Mouse (Mus musculus): ENCODE measurements around the gene Aldh3b1. TPM values are rescaled to one million over a fixed set of nuclear protein-coding genes. Genes with fewer than 3 reads are reported as not detected.

Gene Aldh3b1
- polyA plus RNA-seq, 1 experiment from 2014 or later, result 1.3 TPM

DNA sequence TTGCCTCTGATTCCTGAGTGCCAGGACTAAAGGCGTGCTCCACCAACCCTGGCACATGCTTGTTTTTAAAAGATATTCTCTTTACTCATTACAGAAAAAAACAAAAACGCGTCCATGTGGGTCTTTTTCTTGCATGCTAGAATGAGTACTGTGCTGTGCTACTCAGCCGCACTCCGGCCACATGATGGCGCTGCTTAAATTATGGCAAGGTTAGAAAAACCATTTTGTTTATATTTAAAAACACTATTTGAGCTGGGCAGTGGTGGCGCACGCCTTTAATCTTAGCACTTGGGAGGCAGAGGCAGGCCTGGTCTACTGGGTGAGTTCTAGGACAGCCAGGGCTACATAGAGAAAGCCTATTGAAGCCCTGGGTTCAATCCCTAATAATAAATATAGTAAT lies 39.4 kb downstream of the Aldh3b1 start:
- H3K27me3 ChIP-seq, result no peaks in the 10 kb centered on the region
- 84% methylated on average over 8 of the region's 8 CpGs for WGBS
- H3K4me1 ChIP-seq, result no peaks in the 10 kb centered on the region
- peaks cover 92% of the 10 kb centered on the region for H3K36me3 ChIP-seq
- no peaks in the 10 kb centered on the region for H3K9me3 ChIP-seq
- no peak overlapping the region for H3K27ac ChIP-seq
- no peak overlapping the region for H3K4me3 ChIP-seq
- ATAC-seq (ENCODE audit: low FRiP score, low read depth), result no peak
- no peak overlapping the region for H3K9ac ChIP-seq
- H3K4me2 ChIP-seq (replicated peaks), result no peak overlapping the region

DNA sequence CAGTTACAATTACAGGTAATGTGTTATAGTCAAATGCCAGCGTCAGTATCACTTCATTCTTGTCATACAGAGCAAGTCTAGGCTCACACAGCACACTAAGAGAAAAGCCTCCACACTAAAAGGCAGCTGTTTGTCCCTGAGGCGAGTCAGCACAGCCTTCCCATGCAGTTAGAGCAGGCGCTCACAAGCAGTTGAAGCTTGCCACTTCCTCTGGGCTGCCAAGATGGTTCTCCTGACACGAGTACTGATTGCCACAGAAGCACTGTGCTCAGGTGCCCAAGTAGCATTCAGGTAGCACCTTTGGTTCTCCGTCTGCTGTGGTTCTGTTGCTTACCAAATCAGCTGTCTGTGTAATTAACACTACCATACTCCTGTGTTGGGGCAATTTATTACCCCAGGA lies 40.5 kb downstream of the Aldh3b1 start:
- Histone ChIP-seq H3K27ac (no peak overlapping the region), H3K4me1 (no peaks in the 10 kb centered on the region), H3K27me3 (no peaks in the 10 kb centered on the region), H3K9ac (no peak overlapping the region), H3K36me3 (peaks cover 91% of the 10 kb centered on the region), H3K9me3 (no peaks in the 10 kb centered on the region), H3K4me2 (replicated peaks) (no peak overlapping the region), H3K4me3 (no peak overlapping the region)
- no peak for ATAC-seq (ENCODE audit: low FRiP score, low read depth)
- 88% methylated on average over 5 of the region's 5 CpGs for WGBS

DNA sequence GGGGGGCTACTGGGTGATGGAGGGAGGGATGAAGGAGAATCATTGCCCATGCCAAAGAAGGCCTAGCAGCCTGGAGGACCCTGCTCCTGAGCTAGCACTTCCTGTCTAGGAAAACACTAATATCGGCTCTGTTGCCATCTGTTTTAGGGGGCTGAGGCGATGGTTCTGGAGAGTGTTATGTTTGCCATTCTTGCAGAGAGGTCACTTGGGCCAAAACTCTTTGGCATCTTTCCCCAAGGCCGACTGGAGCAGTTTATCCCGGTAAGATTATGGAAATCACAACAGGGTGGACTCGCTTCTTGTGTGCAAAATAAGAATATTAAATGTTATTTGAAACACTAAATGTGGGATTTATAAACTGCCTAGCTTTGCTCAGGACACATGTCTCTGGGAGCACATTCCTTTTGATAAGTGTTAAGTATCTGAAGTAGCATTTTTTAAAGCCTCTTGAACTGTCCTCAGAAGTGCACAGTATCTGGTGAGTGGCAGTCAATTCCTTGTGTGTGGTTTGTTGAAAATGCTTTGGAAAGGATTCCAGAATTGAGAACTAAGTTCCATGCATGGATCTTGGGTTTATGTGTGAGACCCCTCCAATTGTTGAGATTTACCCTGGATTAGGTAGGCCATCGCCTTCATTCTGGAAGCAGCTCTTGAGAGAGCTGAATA lies 45.1 kb downstream of the Aldh3b1 start:
- Histone ChIP-seq H3K4me2 (replicated peaks) (no peak overlapping the region), H3K4me1 (peaks cover 8% of the 10 kb centered on the region), H3K9me3 (no peaks in the 10 kb centered on the region), H3K36me3 (peaks cover 47% of the 10 kb centered on the region), H3K9ac (no peak overlapping the region), H3K27ac (no peak overlapping the region), H3K4me3 (no peak overlapping the region), H3K27me3 (no peaks in the 10 kb centered on the region)
- no peak for ATAC-seq (ENCODE audit: low FRiP score, low read depth)
- 67% methylated on average over 6 of the region's 6 CpGs for WGBS

DNA sequence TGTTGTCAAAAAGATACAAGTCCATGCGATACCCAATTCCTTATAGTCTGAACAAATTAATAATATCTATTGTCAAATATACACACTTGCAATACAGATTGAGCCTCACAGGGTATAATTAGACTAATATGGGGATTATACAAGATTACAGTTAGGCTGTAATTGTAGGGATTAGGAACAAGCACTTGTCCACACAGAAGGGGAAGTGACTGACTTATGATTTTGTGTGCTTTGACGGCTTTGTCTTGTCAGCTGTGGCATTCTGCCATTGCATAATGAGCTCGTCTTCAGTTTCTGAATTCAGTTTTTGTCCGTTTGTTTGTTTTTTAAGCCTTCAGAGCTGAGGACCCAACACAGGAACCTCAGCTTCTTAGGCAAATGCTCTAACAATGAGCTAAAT lies 47.4 kb downstream of the Aldh3b1 start:
- 91% methylated on average over 4 of the region's 4 CpGs for WGBS
- Histone ChIP-seq H3K4me2 (replicated peaks) (no peak overlapping the region), H3K4me1 (peaks cover 8% of the 10 kb centered on the region), H3K27ac (no peak overlapping the region), H3K27me3 (no peaks in the 10 kb centered on the region), H3K36me3 (peaks cover 36% of the 10 kb centered on the region), H3K9me3 (no peaks in the 10 kb centered on the region), H3K4me3 (no peak overlapping the region), H3K9ac (no peak overlapping the region)
- no peak for ATAC-seq (ENCODE audit: low FRiP score, low read depth)

DNA sequence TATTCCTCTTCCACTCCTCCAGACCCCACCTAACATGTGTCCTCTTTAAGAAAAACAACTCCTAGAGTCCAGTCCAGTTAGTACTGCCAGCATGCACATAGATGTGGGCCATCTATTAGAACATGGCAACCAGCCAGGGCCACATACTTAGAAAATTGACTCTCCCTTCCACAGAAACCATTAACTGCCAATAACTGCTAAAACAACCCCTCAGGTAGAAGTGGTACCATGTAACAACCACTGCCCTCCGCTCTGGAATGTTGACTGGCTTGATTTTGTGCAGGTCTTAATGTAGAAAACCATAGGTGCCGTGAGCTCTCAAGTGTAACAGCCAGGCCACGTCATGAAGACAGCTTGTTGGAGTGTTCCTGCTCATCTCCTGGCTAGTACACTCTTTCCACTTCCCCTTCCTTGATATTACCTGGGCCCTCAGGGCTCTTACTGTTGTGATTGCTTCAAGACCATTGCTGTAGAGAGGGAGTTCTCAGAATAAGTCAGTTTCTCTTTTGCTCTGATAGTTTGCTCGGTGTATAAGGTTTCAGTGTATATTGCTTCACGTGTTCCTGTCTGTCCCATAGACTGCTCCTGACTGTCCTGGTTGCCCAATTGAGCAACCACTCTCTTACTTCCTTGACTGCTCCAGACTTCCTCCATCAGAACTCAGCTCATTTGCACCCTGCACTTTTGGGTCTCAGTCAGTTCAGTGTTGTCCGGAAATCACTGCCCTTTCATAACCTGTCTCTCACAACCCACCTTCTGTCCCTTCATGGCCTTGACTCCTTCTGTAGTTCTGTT lies 49.4 kb downstream of the Aldh3b1 start:
- ATAC-seq (ENCODE audit: low FRiP score, low read depth), result no peak
- no peak overlapping the region for H3K27ac ChIP-seq
- peaks cover 32% of the 10 kb centered on the region for H3K36me3 ChIP-seq
- no peak overlapping the region for H3K4me3 ChIP-seq
- peaks cover 10% of the 10 kb centered on the region for H3K4me1 ChIP-seq
- no peaks in the 10 kb centered on the region for H3K9me3 ChIP-seq
- H3K4me2 ChIP-seq (replicated peaks), result no peak overlapping the region
- no peaks in the 10 kb centered on the region for H3K27me3 ChIP-seq
- 70% methylated on average over 6 of the region's 6 CpGs for WGBS
- H3K9ac ChIP-seq, result no peak overlapping the region

DNA sequence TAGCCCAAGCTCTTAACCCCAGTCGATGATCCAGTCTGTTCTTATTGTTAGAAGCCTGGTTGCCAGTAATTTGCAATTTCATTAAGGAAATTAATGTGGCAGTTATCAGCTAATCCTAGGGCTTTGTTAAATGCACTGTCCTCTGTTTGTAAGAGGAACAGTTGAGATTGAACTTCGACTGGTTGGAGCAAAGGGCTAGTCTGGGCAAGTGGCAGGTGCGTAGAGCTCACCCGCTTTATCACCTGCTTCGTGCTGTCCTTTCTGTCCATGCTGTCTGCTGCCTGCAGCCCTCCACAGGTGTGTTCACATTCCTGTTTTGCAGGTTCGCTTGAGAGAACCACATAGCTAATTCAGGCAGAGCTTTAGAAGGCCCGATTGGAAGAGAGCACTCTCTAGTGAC lies 54.6 kb downstream of the Aldh3b1 start:
- no peaks in the 10 kb centered on the region for H3K27me3 ChIP-seq
- H3K9ac ChIP-seq, result no peak overlapping the region
- H3K36me3 ChIP-seq, result peaks cover 21% of the 10 kb centered on the region
- H3K4me3 ChIP-seq, result no peak overlapping the region
- ATAC-seq (ENCODE audit: low FRiP score, low read depth), result no peak
- H3K4me1 ChIP-seq, result peaks cover 19% of the 10 kb centered on the region
- no peak overlapping the region for H3K4me2 ChIP-seq (replicated peaks)
- no peaks in the 10 kb centered on the region for H3K9me3 ChIP-seq
- 70% methylated on average over 7 of the region's 7 CpGs for WGBS
- no peak overlapping the region for H3K27ac ChIP-seq

DNA sequence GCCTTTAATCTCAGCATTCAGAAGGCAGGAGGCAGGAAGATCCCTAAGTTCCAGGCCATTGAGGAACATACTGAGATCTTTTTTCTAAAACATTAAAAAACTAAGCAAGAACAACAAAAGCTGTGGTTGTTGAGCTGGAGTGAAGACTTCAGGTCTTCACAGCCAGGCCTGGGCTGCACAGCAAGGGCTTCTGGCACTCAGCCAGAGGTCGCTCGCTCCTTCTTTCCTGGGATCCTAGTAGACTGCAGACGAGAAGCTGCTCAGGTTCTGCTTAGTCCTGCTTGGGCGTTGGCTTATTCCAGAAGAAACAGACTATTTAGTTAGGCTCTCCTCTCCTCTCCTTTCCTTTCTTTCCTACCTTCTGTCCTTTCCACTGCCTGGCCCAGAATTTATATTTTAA lies 57.2 kb downstream of the Aldh3b1 start:
- peaks cover 20% of the 10 kb centered on the region for H3K4me1 ChIP-seq
- H3K36me3 ChIP-seq, result peaks cover 17% of the 10 kb centered on the region
- H3K4me2 ChIP-seq (replicated peaks), result no peak overlapping the region
- H3K4me3 ChIP-seq, result no peak overlapping the region
- no peaks in the 10 kb centered on the region for H3K9me3 ChIP-seq
- no peak for ATAC-seq (ENCODE audit: low FRiP score, low read depth)
- no peak overlapping the region for H3K27ac ChIP-seq
- no peaks in the 10 kb centered on the region for H3K27me3 ChIP-seq
- H3K9ac ChIP-seq, result no peak overlapping the region
- 64% methylated on average over 4 of the region's 4 CpGs for WGBS

DNA sequence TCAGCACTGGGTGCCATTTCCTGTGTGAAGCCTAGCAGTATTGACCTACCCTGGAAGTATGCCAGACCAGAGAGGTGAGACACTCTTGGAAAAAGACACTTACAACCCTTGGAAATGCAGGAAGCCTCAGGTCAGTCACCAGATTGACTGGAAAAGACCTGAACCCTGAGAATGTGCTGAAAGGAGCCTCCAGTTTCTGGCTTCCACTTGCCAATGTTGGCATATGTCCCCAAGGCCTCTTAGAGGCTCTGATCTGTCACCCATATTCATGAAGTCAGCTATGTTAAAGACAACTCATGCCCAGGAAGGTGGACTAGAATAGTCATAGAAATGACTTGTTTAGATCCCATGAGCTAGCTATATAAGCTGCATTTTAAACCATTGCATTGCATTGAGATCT lies 58.1 kb downstream of the Aldh3b1 start:
- Histone ChIP-seq H3K9me3 (no peaks in the 10 kb centered on the region), H3K36me3 (peaks cover 11% of the 10 kb centered on the region), H3K27ac (no peak overlapping the region), H3K4me2 (replicated peaks) (no peak overlapping the region), H3K9ac (no peak overlapping the region), H3K4me1 (peaks cover 20% of the 10 kb centered on the region), H3K4me3 (no peak overlapping the region), H3K27me3 (no peaks in the 10 kb centered on the region)
- ATAC-seq (ENCODE audit: low FRiP score, low read depth), result no peak

DNA sequence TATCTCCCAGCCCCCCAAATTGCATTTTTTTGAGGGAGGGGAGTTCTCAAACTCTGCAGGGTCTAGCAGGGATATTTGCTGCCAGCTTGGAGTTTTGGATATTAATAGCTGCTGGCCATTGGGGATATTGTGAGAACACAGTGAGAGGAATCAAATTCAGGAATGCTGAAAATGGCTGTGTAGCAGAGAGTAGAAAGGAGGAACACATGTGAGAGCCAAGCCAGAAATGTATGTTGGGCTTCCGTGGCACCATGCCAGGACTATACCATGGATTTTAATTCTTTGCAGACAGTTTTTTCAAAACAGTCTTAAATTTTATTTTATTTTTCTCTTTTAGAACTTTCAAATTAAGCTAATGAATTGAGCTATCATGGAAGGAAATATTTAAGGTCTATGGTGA lies 61.3 kb downstream of the Aldh3b1 start:
- peaks cover 22% of the 10 kb centered on the region for H3K36me3 ChIP-seq
- no peaks in the 10 kb centered on the region for H3K9me3 ChIP-seq
- WGBS, result 68% methylated on average over 1 of the region's 1 CpGs
- H3K27me3 ChIP-seq, result no peaks in the 10 kb centered on the region
- H3K9ac ChIP-seq, result no peak overlapping the region
- no peak overlapping the region for H3K4me3 ChIP-seq
- no peak for ATAC-seq (ENCODE audit: low FRiP score, low read depth)
- H3K27ac ChIP-seq, result no peak overlapping the region
- peaks cover 8% of the 10 kb centered on the region for H3K4me1 ChIP-seq
- H3K4me2 ChIP-seq (replicated peaks), result no peak overlapping the region

DNA sequence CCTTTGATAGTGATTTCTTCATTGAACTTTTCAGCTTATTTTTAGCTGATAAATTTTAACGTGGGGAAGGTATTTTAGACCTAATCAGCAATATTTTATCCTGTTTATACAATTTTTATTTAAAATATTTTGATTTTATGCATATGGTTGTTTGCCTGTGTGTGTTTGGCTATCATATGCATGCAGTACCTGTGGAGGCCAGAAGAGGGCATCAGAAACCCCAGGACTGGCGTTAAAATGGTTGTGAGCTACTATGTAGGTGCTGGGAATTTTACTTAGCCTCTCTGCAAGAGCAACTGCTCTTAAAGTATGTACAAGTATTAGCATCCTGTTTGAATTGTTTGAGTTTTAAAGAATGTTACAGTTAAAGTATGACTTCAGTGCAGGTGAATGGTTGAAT lies 64.6 kb downstream of the Aldh3b1 start:
- Histone ChIP-seq H3K9me3 (no peaks in the 10 kb centered on the region), H3K4me1 (peaks cover 3% of the 10 kb centered on the region), H3K4me3 (no peak overlapping the region), H3K4me2 (replicated peaks) (no peak overlapping the region), H3K27ac (no peak overlapping the region), H3K36me3 (peaks cover 25% of the 10 kb centered on the region), H3K9ac (no peak overlapping the region), H3K27me3 (no peaks in the 10 kb centered on the region)
- WGBS, result 86% methylated on average over 2 of the region's 2 CpGs
- ATAC-seq (ENCODE audit: low FRiP score, low read depth), result no peak

All from limb, embryonic 13.5 days (tissue).